Mouse (Mus musculus): ENCODE measurements around the gene Dctpp1.

DNA sequence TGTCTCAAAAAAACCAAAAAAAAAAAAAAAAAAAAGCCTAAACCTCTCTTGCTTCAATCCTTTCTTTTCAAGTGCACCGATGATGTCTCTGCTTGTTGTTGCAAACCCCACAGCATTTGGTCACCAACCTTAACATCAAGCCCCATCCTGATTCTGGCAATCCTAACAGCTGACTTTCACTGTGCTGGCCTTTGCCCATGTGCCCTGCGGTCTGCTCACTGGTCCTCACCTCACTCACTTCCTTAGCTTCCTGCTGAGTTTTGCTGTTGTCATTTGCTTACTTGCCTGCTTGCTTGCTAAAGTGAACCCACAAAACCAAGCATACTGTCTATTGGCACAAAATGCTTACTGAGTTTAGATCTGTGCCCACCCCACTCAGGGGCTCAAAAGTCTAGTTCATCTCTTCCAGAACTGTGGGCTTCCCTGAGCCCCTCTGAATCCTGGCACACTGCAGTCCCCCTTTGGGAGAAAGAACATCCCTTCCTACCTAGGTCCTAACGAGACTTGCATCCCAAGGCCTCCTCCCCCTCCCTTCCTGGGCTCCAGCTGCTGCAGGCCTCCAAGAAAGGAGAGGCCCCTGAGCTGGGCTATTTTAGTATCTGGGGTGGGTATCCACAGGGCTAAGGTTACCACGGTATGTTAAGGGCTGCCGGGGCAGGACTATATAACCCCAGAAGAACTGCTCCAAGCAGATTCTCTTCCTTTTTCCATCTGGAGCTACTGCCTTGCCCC lies 49.3 kb downstream of the Dctpp1 start:
- TF ChIP-seq CTCF (IDR thresholded peaks at IDR 0.05; ENCODE audit: low read depth) (no peak), EP300 (IDR thresholded peaks at IDR 0.05; ENCODE audit: low read depth) (no peak)
